Mouse (Mus musculus) spleen, adult 2 months (tissue): Measurements from ENCODE around the gene Prkci. TPM values are rescaled to one million over a fixed set of nuclear protein-coding genes. Genes with fewer than 3 reads are reported as not detected.
A peak's percentile ranks its signal among the peaks of the same experiment; 100 is the strongest.

ENCODE experiments used
- DNase-seq, 2 experiments: peaks; one replicate each; pipeline versions ENCODE4 v3.0.0 to v3.0.0-alpha.2; 2012 to 2021; ENCODE audit warnings: low spot score in 2 of 2, low read depth in 1 of 2
- H3K27ac ChIP-seq: fragments of 200-500 bp; 2 replicates; pipeline ENCODE4 v1.5.1; 2012; ENCODE audit warnings: low read length, inconsistent platforms; ENCODE audit not compliant: insufficient read depth
- H3K27me3 ChIP-seq: fragments of 200-500 bp; 2 replicates; pipeline ENCODE4 v1.6.1; 2012; ENCODE audit warnings: mild to moderate bottlenecking, moderate library complexity, low read length, inconsistent platforms; ENCODE audit not compliant: control insufficient read depth, insufficient read depth
- H3K36me3 ChIP-seq: fragments of 200-500 bp; 2 replicates; pipeline ENCODE4 v1.6.1; 2012; ENCODE audit warnings: mild to moderate bottlenecking, low read length, inconsistent platforms; ENCODE audit not compliant: control insufficient read depth, insufficient read depth
- H3K4me1 ChIP-seq: fragments of 200-500 bp; 2 replicates; pipeline ENCODE4 v1.6.1; 2011; ENCODE audit warnings: inconsistent platforms; ENCODE audit not compliant: control insufficient read depth, insufficient read depth, insufficient read length
- H3K4me3 ChIP-seq: fragments of 200-500 bp; 2 replicates; pipeline ENCODE4 v1.5.1; 2011; ENCODE audit warnings: mild to moderate bottlenecking, inconsistent platforms; ENCODE audit not compliant: insufficient read depth, insufficient read length; ENCODE audit errors: extremely low read depth
- CTCF ChIP-seq: fragments of 200-500 bp; IDR thresholded peaks from 2 replicates; pipeline ENCODE4 v1.5.1; 2011; ENCODE audit warnings: mild to moderate bottlenecking, inconsistent platforms; ENCODE audit not compliant: insufficient read depth, insufficient read length, insufficient replicate concordance; ENCODE audit errors: extremely low read depth
- POLR2A ChIP-seq: fragments of 200-500 bp; IDR thresholded peaks from 2 replicates; pipeline ENCODE4 v1.6.1; 2011; ENCODE audit warnings: low read depth, low read length, inconsistent platforms
- WGBS: fragments of 180-500 bp; shearing (Covaris S2); methylation state at CpG from one replicate; pipeline ENCODE4 v1.1.7; 2018; 5-methylcytosine and 5-hydroxymethylcytosine counted together
- polyA plus RNA-seq: library from polyadenylated mRNA; depleted of rRNA; stranded (reverse); fragments of >200 nt; gene quantifications from 2 replicates; pipeline ENCODE4 v1.2.3, GENCODE M21; 2012

Prkci gene
- polyA plus RNA-seq, 1 experiment, result 3.7 TPM

DNA sequence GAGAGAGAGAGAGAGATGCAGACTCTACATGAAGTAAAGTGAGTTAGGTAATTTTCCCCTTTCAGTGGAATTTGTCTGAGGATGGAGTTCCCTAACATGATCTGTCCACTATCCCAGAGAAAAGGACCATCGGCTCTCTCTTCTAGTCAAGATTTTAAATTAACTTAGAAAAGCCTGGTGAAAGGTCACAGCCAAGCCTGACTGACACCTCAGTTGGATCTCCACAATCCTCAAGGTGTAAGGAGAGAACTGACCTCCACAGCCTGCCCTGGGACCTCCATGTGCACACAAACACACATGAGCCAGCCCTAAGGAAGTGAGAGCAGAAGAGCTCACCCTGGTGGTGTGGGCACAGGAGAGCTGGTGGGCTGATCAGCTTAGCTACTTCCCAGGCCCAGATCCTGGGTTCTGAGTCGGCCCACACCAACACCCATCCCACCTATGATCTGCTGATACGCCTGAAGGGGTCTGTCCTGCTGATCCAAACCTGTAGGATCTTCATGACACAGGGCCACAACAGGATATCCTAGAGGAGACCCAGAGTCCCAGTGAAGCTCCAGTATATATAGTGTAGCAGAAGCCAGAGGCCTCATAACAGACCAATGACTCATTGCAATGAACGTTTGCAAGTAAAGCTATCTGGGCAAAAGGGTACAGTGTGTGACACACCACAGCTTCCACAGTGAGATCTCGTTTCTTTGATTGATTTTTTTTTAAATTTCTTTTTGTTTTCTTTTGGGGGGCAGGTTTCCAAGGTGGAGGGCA lies 13.7 kb upstream of the Prkci start:
- WGBS, result 77% methylated on average over 5 of the region's 5 CpGs
- Histone ChIP-seq H3K4me3 (no peak overlapping the region), H3K27me3 (no peaks in the 10 kb centered on the region), H3K36me3 (no peaks in the 10 kb centered on the region), H3K4me1 (no peaks in the 10 kb centered on the region), H3K27ac (no peak overlapping the region)
- no peak for TF ChIP-seq POLR2A
- no peak for TF ChIP-seq CTCF
- DNase-seq, result no peak

DNA sequence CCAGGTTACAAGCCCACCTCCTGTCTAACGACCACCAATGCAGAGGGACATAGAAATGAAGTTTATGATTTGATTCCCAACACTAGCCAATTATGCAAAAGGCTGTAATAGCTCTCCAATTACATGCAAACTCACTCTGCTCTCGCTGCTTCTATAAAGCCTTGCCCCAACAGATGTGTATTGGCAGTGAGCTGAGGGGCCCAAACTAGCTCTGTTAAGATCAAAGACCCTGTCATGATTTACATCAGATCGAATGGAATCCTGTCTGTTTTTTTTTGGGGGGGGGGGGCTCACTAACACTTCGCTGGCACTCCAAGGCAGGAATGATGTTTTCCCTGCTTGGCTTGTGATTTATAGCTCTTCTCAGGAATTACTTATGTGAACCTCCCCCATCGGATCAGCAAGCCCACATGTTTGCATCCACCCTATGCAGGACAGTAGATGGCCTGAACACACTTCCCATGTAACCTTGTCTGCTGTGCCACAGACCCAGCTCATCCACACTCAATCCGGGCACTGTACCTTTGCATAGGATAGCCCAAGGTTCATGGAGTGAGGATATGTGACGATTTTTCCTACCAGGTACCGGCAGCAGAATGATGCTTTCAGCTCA lies 12.5 kb upstream of the Prkci start:
- 84% methylated on average over 8 of the region's 8 CpGs for WGBS
- no peak overlapping the region for H3K4me3 ChIP-seq
- no peaks in the 10 kb centered on the region for H3K4me1 ChIP-seq
- TF ChIP-seq POLR2A, result no peak
- TF ChIP-seq CTCF, result no peak
- no peaks in the 10 kb centered on the region for H3K36me3 ChIP-seq
- no peak overlapping the region for H3K27ac ChIP-seq
- DNase-seq, result no peak
- no peaks in the 10 kb centered on the region for H3K27me3 ChIP-seq

DNA sequence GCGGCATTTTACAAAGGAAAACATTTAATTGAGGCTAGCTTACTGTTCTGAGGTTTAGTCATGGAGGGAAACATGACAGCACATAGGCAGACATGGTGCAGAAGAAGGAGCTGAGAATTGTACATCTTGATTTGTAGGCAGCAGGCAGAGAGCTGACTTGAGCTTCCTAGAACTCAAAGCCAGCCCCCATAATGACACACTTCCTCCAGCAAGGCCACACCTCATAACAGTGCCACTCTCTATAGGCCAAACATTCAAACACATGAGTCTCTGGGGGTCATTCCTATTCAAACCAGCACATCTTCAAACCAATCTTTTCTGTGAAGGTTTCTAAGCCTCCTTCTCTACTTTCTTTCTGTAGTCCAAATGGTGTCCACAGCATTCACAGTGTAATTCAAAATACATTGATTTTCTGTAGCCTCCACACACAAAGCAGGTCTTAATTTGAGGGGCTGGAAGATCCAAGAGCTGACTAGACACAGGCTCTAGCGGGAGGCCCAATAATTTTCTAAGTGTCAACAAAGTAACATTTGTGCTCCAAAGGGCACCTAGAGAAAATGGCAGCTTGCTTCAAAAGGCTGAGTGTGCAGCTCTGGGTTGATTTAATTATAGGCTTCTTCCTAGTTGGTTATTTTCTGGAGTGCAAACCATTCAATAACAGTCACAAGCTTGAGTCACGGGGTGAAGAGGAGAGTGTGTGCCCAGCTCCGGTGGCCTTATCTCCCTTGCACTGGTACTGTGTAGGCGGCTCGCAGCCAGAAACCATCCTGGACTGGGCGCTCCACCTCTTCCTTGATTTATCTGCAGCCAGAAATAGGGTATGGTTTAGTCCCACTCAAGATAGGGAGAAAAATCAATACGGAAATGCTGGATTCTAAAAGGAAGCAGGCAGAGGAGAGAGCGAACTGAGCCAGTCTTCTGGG lies 7.9 kb upstream of the Prkci start:
- TF ChIP-seq CTCF (no peak), POLR2A (no peak)
- Histone ChIP-seq H3K4me3 (no peak overlapping the region), H3K27ac (no peak overlapping the region), H3K27me3 (no peaks in the 10 kb centered on the region), H3K4me1 (no peaks in the 10 kb centered on the region), H3K36me3 (no peaks in the 10 kb centered on the region)
- 82% methylated on average over 9 of the region's 9 CpGs for WGBS
- DNase-seq, result no peak

GRCm38 (mm10) chr3:30992161-30992560 lies 3.4 kb upstream of the Prkci start:
- DNase-seq, result no peak
- TF ChIP-seq POLR2A (no peak), CTCF (no peak)
- no peaks in the 10 kb centered on the region for H3K4me1 ChIP-seq
- H3K36me3 ChIP-seq, result no peaks in the 10 kb centered on the region
- WGBS, result 67% methylated on average over 7 of the region's 7 CpGs
- no peak overlapping the region for H3K27ac ChIP-seq
- H3K4me3 ChIP-seq, result no peak overlapping the region
- no peaks in the 10 kb centered on the region for H3K27me3 ChIP-seq

DNA sequence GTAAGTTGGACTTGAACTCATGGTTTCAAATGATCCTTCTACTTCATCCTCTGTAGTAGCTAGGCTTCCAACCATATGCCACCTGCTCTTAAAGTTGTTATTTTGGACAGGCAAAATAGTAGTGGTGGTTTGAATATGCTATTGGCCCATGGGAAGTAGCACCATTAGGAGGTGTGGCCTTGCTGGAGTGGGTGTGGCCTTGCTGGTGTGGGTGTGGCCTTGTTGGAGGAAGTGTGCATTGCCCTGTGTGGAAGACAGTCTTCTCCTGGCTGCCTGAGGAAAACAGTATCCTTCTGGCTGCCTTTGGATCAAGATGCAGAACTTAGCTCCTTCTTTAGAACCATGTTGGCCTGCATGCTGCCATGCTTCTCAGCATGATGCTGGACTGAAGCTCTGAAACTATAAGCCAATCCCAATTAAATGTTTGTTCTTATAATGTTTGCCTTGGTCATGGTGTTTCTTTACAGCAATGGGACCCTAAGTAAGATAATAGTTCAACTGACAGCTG lies 2.4 kb upstream of the Prkci start:
- Histone ChIP-seq H3K4me1 (no peaks in the 10 kb centered on the region), H3K36me3 (no peaks in the 10 kb centered on the region), H3K27me3 (no peaks in the 10 kb centered on the region), H3K27ac (no peak overlapping the region), H3K4me3 (no peak overlapping the region)
- DNase-seq, result peak in 1 of 2 experiments; percentile 26
- TF ChIP-seq CTCF, result no peak
- TF ChIP-seq POLR2A, result no peak

GRCm38 (mm10) chr3:30994859-30995258 lies 688 bp upstream of the Prkci start:
- no peak for DNase-seq
- no peak overlapping the region for H3K27ac ChIP-seq
- WGBS, result 16% methylated on average over 6 of the region's 6 CpGs

More at GRCm38 (mm10) chr3:30994859-30995258, 688 bp upstream of the Prkci start:
- Histone ChIP-seq H3K4me1 (peaks cover 2% of the 10 kb centered on the region; the same call in 1 of the 2 replicates), H3K4me3 (peak overlapping the region; percentile 90), H3K27me3 (no peaks in the 10 kb centered on the region), H3K36me3 (no peaks in the 10 kb centered on the region)
- no peak for TF ChIP-seq CTCF
- TF ChIP-seq POLR2A, result no peak
